Comparison of ENCODE assay signal across 23 mouse cellular contexts in the genomic region with DNA sequence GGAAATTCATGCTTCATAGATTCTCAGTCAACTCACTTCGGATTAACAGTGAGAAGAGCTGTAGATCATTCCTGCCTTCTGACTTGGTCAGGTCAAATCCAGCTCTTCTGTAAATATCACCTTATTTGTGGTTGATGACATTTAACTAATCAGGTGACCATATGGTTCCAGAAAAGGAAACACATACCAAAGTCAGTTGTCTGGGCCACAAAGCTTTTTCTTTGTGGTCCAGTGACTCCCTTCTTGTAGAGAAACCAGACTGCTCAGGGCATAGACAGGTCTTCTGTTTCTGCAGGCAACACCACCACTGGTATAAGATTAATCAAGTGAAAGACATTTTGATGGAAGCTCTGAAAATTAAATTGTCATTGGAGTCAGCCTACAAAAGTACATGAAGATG.
"Had no signal": no experiment of that assay in that cellular context is flagged by ENCODE, and none has a peak within 500 bp of the region (broad histone marks: within the 10 kb centered on the region; RNA-seq: fewer than 3 reads in every experiment).

No protein-coding gene starts in this region.

- ATAC-seq: forebrain, embryonic 13.5 days; forebrain, embryonic 14.5 days; forebrain, embryonic 15.5 days; forebrain, embryonic 16.5 days; forebrain, postnatal 0 days had no signal

- H3K27me3 ChIP-seq: embryonic facial prominence, embryonic 12.5 days; embryonic facial prominence, embryonic 13.5 days; embryonic facial prominence, embryonic 15.5 days; forebrain, embryonic 12.5 days; forebrain, embryonic 13.5 days; forebrain, embryonic 15.5 days had no signal

- DNase-seq: cerebellum, adult 9-11 months; cerebellum, postnatal 10 days; cerebellum, postnatal 14 days; cerebellum, postnatal 25 days; cerebellum, postnatal 36 days; embryo, embryonic 11 days; forebrain, postnatal 0 days; gastrocnemius, adult 2 months; gastrocnemius, postnatal 10 days; gastrocnemius, postnatal 14 days; gastrocnemius, postnatal 25 days; gastrocnemius, postnatal 36 days; heart, adult 11 months; heart, adult 18-20 months; heart, adult 2 months had no signal
